Mouse (Mus musculus): ENCODE measurements around the gene Rbm3. TPM values are rescaled to one million over a fixed set of nuclear protein-coding genes. Genes with fewer than 3 reads are reported as not detected.

Gene Rbm3
- polyA plus RNA-seq, 1 experiment from 2014 or later: 358 TPM

DNA sequence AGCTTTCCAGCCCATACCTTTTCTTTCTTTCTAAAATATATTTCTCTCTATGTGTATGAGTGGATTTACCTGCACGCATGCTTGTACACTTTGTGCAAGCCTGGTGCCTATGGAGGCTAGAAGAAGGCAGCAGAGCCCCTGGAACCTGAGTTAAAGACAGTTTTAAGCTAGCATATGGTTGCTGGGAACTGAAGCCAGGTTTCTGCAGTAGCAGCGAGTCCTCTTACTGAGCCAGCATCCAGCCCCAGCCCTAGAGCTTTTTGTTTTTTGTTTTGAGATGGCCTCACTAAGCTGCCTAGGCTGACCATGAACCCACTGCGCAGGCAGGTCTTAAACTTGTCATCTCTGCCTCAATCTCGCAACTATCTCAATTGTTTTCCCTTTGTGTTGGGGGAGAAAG is 18.8 kb upstream of the Rbm3 start:
- WGBS: 82% methylated on average over 4 of the region's 4 CpGs
- ATAC-seq: no peak

DNA sequence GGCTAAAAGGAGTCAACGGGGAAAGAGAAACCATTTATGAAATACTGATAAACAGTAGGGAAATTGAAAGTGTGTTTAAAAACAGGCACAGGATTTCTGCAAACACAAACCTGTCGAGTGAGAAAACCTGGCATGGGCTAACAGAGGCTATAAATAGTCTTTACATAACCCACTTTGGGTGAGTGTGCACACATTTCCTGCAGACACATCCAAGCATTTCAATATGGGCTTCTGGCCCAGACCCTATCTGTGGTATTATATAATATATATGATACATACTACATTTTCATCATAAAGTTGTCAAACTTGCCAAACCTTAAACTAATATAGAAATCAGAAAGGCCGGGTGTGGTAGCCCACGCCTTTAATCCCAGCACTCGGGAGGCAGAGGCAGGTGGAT is 17.4 kb upstream of the Rbm3 start:
- no peaks in the 10 kb centered on the region for H3K4me1 ChIP-seq (replicated peaks)
- no peak overlapping the region for H3K9ac ChIP-seq (replicated peaks)
- no peaks in the 10 kb centered on the region for H3K27me3 ChIP-seq
- peaks cover 9% of the 10 kb centered on the region; the same call in 1 of the 2 replicates for H3K36me3 ChIP-seq
- H3K9me3 ChIP-seq: no peaks in the 10 kb centered on the region
- 93% methylated on average over 5 of the region's 5 CpGs for WGBS
- H3K27ac ChIP-seq: no peak overlapping the region
- no peak for ATAC-seq
- no peak overlapping the region for H3K4me2 ChIP-seq (replicated peaks)
- H3K4me3 ChIP-seq (replicated peaks): no peak overlapping the region

More for the DNA sequence above, 18.8 kb upstream of the Rbm3 start:
- Histone ChIP-seq H3K9ac (replicated peaks) (no peak overlapping the region), H3K36me3 (peaks cover 9% of the 10 kb centered on the region; the same call in 1 of the 2 replicates), H3K4me3 (replicated peaks) (no peak overlapping the region), H3K9me3 (no peaks in the 10 kb centered on the region), H3K27ac (no peak overlapping the region), H3K4me2 (replicated peaks) (no peak overlapping the region), H3K4me1 (replicated peaks) (no peaks in the 10 kb centered on the region), H3K27me3 (no peaks in the 10 kb centered on the region)

DNA sequence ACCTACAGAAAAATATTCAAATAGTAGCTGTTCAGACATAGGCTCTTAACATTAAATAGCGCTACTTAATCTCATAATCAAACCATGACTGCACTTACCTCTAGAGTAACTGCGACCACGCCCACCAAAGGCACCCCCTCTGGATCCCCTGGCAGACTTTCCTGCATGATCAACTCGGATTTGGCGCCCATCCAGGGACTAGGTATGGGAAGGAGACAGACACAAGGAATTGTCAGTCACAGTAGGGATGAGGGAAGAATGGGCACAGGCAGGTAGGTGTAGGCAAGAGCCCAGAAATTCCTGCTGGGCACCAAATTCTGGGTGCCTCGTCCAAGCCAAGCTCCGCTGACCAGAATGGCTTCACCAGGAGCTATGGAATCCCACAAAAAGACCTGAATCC is 1.9 kb downstream of the Rbm3 start:
- H3K27me3 ChIP-seq: no peaks in the 10 kb centered on the region
- H3K36me3 ChIP-seq: peaks cover 25% of the 10 kb centered on the region
- no peak overlapping the region for H3K27ac ChIP-seq
- H3K4me3 ChIP-seq (replicated peaks): peak overlapping the region; percentile 61
- peak overlapping the region; percentile 80; the same call in 1 of the 2 replicates for H3K9ac ChIP-seq (replicated peaks)
- H3K4me1 ChIP-seq (replicated peaks): peaks cover 12% of the 10 kb centered on the region
- 70% methylated on average over 7 of the region's 7 CpGs for WGBS
- ATAC-seq: no peak
- H3K9me3 ChIP-seq: no peaks in the 10 kb centered on the region
- peak overlapping the region; percentile 70 for H3K4me2 ChIP-seq (replicated peaks)

DNA sequence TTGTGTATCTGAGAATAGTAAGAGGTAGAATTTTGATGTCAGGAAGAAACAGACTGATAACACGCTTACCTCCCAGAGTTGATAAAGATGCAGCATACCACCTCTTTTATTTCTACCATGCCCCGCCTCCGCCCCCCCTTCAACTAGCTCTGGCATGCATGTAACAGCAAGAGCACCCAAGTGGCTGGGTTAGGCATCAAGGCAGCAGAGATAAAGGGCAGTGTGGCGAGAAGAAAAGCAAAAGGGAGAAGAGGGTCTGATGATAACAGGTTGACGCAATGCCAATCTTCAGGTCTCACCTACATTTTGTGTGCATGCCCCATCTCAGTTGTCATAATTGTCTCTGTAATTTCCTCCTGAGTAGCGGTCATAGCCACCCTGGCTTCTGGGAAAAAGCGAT is 2.7 kb downstream of the Rbm3 start:
- Histone ChIP-seq H3K4me3 (replicated peaks) (no peak overlapping the region), H3K27ac (no peak overlapping the region), H3K9me3 (no peaks in the 10 kb centered on the region), H3K4me2 (replicated peaks) (0 out of 2 replicates have a peak overlapping the region, but pooled peaks have one; percentile 11), H3K9ac (replicated peaks) (no peak overlapping the region), H3K4me1 (replicated peaks) (peaks cover 12% of the 10 kb centered on the region), H3K36me3 (peaks cover 28% of the 10 kb centered on the region), H3K27me3 (no peaks in the 10 kb centered on the region)
- WGBS: 88% methylated on average over 7 of the region's 7 CpGs
- ATAC-seq: no peak

DNA sequence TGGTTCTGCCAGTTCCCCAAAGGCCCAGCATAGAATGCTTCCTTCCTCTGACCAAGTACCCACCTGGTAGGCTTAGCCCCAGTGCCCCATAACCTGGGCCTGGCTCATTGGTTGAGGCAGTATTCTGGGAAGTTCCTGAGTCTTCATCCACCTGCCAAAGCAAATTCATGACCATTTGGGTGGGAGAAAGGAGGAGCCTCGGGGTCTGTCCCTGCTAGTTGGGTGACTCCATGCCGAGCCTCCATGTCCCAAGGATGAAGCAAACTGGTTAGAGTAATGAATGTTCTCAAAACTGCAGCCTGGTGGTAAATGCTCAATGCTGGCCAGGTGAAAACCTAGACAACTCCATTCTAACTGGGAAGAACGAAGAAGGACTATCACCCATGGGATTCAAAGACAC is 4.6 kb downstream of the Rbm3 start:
- H3K4me2 ChIP-seq (replicated peaks): no peak overlapping the region
- peaks cover 28% of the 10 kb centered on the region for H3K36me3 ChIP-seq
- H3K27me3 ChIP-seq: no peaks in the 10 kb centered on the region
- H3K9ac ChIP-seq (replicated peaks): no peak overlapping the region
- no peak for ATAC-seq
- no peak overlapping the region for H3K27ac ChIP-seq
- peaks cover 12% of the 10 kb centered on the region for H3K4me1 ChIP-seq (replicated peaks)
- no peaks in the 10 kb centered on the region for H3K9me3 ChIP-seq
- no peak overlapping the region for H3K4me3 ChIP-seq (replicated peaks)
- WGBS: 75% methylated on average over 3 of the region's 3 CpGs

DNA sequence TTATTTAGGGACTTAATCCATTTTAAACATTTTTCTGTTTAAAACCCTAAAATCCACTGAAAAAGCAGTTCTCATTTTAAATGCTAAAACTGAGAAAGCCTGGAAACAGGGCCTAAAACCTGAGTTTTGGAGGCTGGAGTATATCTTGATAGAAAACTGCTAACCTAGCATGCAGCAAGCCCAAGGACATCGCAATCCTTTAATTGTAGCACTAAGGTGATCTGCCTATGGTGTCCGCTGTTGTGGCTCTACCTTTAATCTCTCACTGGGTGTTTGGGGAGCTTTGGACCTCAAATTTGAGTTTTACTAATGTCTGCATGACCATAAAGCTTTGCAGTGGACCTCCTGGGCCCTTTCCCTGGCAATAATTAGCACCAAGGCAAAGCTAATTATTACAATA is 5.2 kb downstream of the Rbm3 start:
- no peak for ATAC-seq
- H3K4me2 ChIP-seq (replicated peaks): no peak overlapping the region
- 86% methylated on average over 2 of the region's 2 CpGs for WGBS
- H3K4me1 ChIP-seq (replicated peaks): peaks cover 12% of the 10 kb centered on the region
- no peaks in the 10 kb centered on the region for H3K27me3 ChIP-seq
- no peaks in the 10 kb centered on the region for H3K9me3 ChIP-seq
- no peak overlapping the region for H3K27ac ChIP-seq
- H3K4me3 ChIP-seq (replicated peaks): no peak overlapping the region
- H3K36me3 ChIP-seq: peaks cover 28% of the 10 kb centered on the region
- no peak overlapping the region for H3K9ac ChIP-seq (replicated peaks)

DNA sequence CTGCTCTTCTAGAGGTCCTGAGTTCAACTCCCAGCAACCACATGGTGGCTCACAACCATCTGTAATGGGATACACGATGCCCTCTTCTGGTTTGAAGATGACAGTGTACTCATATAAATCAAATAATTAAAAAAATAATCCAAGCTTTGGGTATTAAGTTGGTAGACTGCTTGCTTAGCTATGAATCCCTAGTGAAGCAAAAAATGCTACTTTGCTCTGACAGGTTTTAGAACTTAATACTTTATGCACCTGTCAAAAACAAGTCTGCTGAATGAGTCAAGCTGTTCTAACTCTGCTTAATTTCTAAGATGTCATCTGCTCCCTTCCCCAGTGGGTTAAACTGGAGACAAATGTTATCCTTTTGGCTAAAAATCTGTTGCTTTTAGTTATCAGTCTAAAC is 6.2 kb downstream of the Rbm3 start:
- Histone ChIP-seq H3K27me3 (no peaks in the 10 kb centered on the region), H3K36me3 (peaks cover 28% of the 10 kb centered on the region), H3K4me3 (replicated peaks) (no peak overlapping the region), H3K9ac (replicated peaks) (no peak overlapping the region), H3K9me3 (no peaks in the 10 kb centered on the region), H3K4me1 (replicated peaks) (peaks cover 11% of the 10 kb centered on the region), H3K27ac (no peak overlapping the region), H3K4me2 (replicated peaks) (no peak overlapping the region)
- 66% methylated on average over 1 of the region's 1 CpGs for WGBS
- ATAC-seq: no peak

DNA sequence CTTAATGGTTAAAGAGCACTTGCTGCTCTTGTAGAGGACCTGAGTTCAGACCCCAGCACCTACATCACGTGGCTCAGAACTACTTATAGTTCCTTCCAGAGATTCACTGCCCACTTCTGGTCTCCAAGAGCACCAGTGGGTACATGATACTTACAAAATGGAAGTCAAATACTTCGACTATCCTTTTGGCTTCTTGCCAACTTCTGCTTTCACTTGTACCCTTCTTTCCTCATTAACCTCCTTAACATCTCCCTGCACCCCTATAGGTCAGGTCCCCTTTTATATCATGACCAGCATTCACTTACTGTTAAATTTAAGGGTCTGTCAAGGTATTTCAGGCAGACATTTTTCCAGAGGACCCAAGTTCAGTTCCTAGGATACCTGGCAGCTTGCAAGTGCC is 9.8 kb downstream of the Rbm3 start:
- WGBS: 50% methylated on average over 2 of the region's 2 CpGs

DNA sequence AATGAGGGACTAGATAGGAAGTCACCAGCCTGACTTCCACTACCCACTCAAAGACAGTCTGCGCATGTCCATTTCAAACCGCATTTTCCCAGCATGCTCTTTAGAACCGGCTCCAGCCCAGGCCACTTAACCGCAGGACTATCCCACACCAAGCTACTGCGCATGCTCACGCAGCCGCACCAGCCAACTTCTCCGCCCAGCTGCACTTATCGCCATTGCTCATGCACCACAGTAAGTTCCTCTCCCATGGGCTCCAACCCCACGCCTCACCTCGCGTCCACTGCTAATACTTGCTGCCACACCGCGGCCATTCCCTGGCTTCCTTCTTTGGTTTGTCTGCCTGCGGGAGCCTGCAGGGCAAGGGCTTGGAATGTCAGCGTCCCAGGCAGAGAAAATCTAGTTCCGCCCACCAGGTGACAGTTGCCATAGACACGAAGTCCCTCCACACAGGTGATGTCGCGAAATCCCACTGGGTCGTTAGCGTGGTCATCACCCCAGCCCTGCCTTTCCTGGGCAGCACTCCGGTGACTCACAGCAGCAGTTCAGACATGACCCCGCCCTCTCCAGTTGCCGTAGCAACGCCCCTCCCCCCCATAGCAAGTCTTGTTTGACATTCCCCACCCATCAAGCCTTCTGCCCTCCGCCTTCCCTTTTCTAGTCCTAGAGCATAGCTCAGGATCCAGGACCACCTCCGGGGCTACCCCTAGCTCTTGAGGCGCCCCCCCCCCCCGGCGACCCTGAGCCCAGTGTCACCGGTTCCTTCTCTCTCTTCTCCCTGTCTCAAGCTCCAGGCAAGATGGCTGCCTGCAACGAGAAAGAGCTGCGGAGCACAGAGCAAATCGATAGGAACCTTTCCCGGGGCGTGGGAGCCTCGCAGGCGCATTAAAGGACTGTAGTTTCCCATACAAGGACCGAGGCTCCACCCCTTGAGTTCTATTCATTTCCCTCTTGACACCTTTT is 13.4 kb downstream of the Rbm3 start, which contains the start of gene Wdr13:
Wdr13 (minus strand) TSS at position 876 of the 960 bp plus-strand sequence.
- 19% methylated on average over 39 of the region's 40 CpGs for WGBS
- peak within 1 kb of the TSS; percentile 64 for H3K9ac ChIP-seq (replicated peaks)
- peak within 1 kb of the TSS; percentile 53 for H3K4me3 ChIP-seq (replicated peaks)
- peak; percentile 92 for ATAC-seq
- no peaks in the 10 kb centered on the region for H3K27me3 ChIP-seq
- H3K9me3 ChIP-seq: no peaks in the 10 kb centered on the region
- peak within 1 kb of the TSS; percentile 94 for H3K27ac ChIP-seq
- peak within 1 kb of the TSS; percentile 55 for H3K4me2 ChIP-seq (replicated peaks)
- peaks cover 5% of the 10 kb centered on the region; the same call in 1 of the 2 replicates for H3K4me1 ChIP-seq (replicated peaks)
- H3K36me3 ChIP-seq: peaks cover 24% of the 10 kb centered on the region

More for the DNA sequence above, 9.8 kb downstream of the Rbm3 start:
- H3K9ac ChIP-seq (replicated peaks): no peak overlapping the region
- H3K4me2 ChIP-seq (replicated peaks): no peak overlapping the region
- no peak overlapping the region for H3K4me3 ChIP-seq (replicated peaks)
- no peaks in the 10 kb centered on the region for H3K27me3 ChIP-seq
- ATAC-seq: no peak
- H3K4me1 ChIP-seq (replicated peaks): peaks cover 5% of the 10 kb centered on the region; the same call in 1 of the 2 replicates
- peaks cover 8% of the 10 kb centered on the region for H3K36me3 ChIP-seq
- no peak overlapping the region for H3K27ac ChIP-seq
- H3K9me3 ChIP-seq: no peaks in the 10 kb centered on the region

DNA sequence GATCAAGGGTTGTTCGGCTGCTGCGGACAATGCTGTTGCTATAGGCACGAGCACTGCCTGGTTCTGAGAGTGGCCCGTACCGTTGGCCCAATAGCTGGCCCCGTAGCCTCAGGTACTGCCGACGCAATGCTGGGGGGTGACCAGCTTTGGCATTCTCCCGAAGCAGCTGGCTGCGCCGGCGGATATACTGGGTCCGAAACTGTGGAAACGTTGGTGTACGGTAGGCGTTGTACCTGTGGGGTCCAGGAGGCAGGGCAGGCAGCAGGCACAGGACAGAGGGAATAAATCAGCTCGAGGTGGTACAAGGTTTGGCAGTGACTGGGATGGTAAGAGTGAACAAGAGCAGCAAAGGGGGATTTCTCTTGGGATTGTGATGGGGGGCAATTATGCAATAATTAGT is 14.3 kb downstream of the Rbm3 start:
- Histone ChIP-seq H3K27me3 (no peaks in the 10 kb centered on the region), H3K9me3 (no peaks in the 10 kb centered on the region), H3K9ac (replicated peaks) (no peak overlapping the region), H3K4me1 (replicated peaks) (peaks cover 5% of the 10 kb centered on the region; the same call in 1 of the 2 replicates), H3K36me3 (peaks cover 30% of the 10 kb centered on the region), H3K4me3 (replicated peaks) (peak overlapping the region; percentile 53), H3K27ac (0 out of 2 replicates have a peak overlapping the region, but pooled peaks have one; percentile 35), H3K4me2 (replicated peaks) (peak overlapping the region; percentile 55)
- ATAC-seq: peak; percentile 18; the same call in 1 of the 2 replicates
- 88% methylated on average over 17 of the region's 17 CpGs for WGBS

DNA sequence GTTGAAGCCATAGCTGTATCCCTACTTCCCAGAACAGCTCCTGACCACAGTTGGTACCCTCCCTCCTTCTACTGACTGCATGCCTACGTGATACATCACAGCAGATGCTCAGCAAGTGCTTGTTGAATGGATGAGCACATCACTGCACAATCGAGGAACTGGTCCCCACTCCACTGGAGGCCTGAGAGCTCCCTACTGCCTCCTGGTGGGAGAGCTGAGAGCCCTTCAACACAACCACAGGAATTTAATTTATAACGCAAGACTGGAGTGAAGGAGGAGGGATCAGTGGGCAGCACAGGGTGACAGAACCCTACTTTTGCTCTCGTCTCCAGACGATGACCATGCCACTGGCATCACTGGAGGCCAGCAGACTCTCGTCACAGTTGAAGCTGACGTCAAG is 20.4 kb downstream of the Rbm3 start:
- H3K9me3 ChIP-seq: no peaks in the 10 kb centered on the region
- no peaks in the 10 kb centered on the region for H3K4me1 ChIP-seq (replicated peaks)
- no peak overlapping the region for H3K27ac ChIP-seq
- WGBS: 76% methylated on average over 7 of the region's 7 CpGs
- no peaks in the 10 kb centered on the region for H3K27me3 ChIP-seq
- no peak overlapping the region for H3K4me3 ChIP-seq (replicated peaks)
- no peak for ATAC-seq
- peaks cover 51% of the 10 kb centered on the region for H3K36me3 ChIP-seq
- no peak overlapping the region for H3K9ac ChIP-seq (replicated peaks)
- no peak overlapping the region for H3K4me2 ChIP-seq (replicated peaks)

DNA sequence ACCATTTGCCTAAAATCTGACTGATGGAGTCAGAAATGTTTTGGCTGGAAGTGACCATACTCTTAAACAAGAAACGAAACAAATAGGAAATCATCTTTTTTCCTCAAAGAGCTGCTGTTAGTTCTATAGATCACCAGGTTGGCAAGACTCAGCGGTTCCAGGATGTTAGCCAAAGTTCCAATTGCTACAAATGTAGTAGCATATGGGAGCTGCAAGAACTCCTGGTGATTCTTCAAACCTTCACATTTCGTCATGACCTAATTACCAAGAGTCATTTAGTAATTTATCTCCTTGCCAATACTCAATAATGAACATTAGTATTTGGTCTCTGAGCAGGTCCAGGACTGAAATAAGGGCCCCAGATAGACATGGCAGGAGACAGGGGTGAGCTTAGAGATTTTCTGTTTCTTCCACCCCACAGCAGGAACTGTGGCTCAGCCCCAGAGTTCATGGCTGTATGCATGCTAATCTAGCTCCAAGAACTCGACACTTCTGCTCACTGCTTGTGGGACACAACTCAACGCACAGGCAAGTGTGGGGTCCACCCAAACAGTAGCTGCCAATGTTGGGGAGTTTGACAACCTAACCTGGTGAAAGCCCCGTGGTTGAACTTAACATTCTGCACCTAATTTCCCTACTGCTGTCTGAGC is 21.7 kb downstream of the Rbm3 start:
- Histone ChIP-seq H3K9me3 (0 out of 2 replicates have a peak, but pooled peaks cover 3% of the 10 kb centered on the region), H3K4me3 (replicated peaks) (no peak overlapping the region), H3K9ac (replicated peaks) (no peak overlapping the region), H3K4me1 (replicated peaks) (no peaks in the 10 kb centered on the region), H3K27ac (no peak overlapping the region), H3K27me3 (no peaks in the 10 kb centered on the region), H3K36me3 (peaks cover 45% of the 10 kb centered on the region), H3K4me2 (replicated peaks) (no peak overlapping the region)
- no peak for ATAC-seq
- 86% methylated on average over 6 of the region's 6 CpGs for WGBS

Measured in midbrain, embryonic 13.5 days (tissue).